Mouse (Mus musculus) forebrain, embryonic 14.5 days (tissue): ENCODE measurements around the gene Ttll9. TPM values are rescaled to one million over a fixed set of nuclear protein-coding genes. Genes with fewer than 3 reads are reported as not detected.
A peak's percentile ranks its signal among the peaks of the same experiment; 100 is the strongest.

Experiments used
- ATAC-seq: fragments of 200-750 bp; cut with Nextera tagmentation; 2 replicates; pipeline ENCODE4 v1.8.0; 2017; ENCODE audit warnings: mild to moderate bottlenecking, moderate library complexity
- DNase-seq: peaks from one replicate; pipeline ENCODE4 v3.0.0-alpha.2; 2015; ENCODE audit warnings: low spot score
- H3K27ac ChIP-seq: fragments of 300-500 bp; sonication (generic); 2 replicates; pipeline ENCODE4 v1.5.1; 2014; ENCODE audit warnings: low read depth, mild to moderate bottlenecking, control low read depth, low read length, moderate library complexity
- H3K27me3 ChIP-seq: fragments of 300-500 bp; sonication (generic); replicated peaks from 2 replicates; pipeline ENCODE4 v1.6.1; 2014; ENCODE audit warnings: low read length, control low read depth, mixed read lengths; ENCODE audit not compliant: control insufficient read depth, insufficient read depth
- H3K36me3 ChIP-seq: fragments of 300-500 bp; sonication (generic); 2 replicates; pipeline ENCODE4 v1.6.1; 2014; ENCODE audit warnings: low read length, control low read depth; ENCODE audit not compliant: control insufficient read depth, insufficient read depth
- H3K4me1 ChIP-seq: fragments of 300-500 bp; sonication (generic); 2 replicates; pipeline ENCODE4 v1.6.1; 2014; ENCODE audit warnings: antibody characterized with exemption, low read length, control low read depth; ENCODE audit not compliant: control insufficient read depth, insufficient read depth
- H3K4me2 ChIP-seq: fragments of 300-500 bp; sonication (generic); 2 replicates; pipeline ENCODE4 v1.6.1; 2014; ENCODE audit warnings: mild to moderate bottlenecking, control low read depth, low read length
- H3K4me3 ChIP-seq: fragments of 300-500 bp; sonication (generic); 2 replicates; pipeline ENCODE4 v1.5.1; 2014; ENCODE audit warnings: low read depth, low read length, control low read depth
- H3K9ac ChIP-seq: fragments of 300-500 bp; sonication (generic); 2 replicates; pipeline ENCODE4 v1.6.1; 2014; ENCODE audit warnings: mild to moderate bottlenecking, low read length, control low read depth, moderate library complexity
- H3K9me3 ChIP-seq: fragments of 300-500 bp; sonication (generic); replicated peaks from 2 replicates; pipeline ENCODE4 v1.6.1; 2016; ENCODE audit warnings: low read length, control low read depth, mixed read lengths; ENCODE audit not compliant: control insufficient read depth
- WGBS: fragments of 180-500 bp; shearing (Covaris S2); extraction: QIAGEN DNeasy Blood & Tissue Kit; methylation state at CpG from one replicate; pipeline ENCODE4 v1.1.7; 2014; 5-methylcytosine and 5-hydroxymethylcytosine counted together
- polyA plus RNA-seq: library from polyadenylated mRNA; unstranded; fragments of >200 nt; fragmentation: Nextera tagmentation; extraction: Ambion mirVana; gene quantifications from 2 replicates; pipeline ENCODE4 v1.2.1, GENCODE M21; 2014

The Ttll9 gene
- 2.5 and 4.3 TPM in 2 replicates for polyA plus RNA-seq

DNA sequence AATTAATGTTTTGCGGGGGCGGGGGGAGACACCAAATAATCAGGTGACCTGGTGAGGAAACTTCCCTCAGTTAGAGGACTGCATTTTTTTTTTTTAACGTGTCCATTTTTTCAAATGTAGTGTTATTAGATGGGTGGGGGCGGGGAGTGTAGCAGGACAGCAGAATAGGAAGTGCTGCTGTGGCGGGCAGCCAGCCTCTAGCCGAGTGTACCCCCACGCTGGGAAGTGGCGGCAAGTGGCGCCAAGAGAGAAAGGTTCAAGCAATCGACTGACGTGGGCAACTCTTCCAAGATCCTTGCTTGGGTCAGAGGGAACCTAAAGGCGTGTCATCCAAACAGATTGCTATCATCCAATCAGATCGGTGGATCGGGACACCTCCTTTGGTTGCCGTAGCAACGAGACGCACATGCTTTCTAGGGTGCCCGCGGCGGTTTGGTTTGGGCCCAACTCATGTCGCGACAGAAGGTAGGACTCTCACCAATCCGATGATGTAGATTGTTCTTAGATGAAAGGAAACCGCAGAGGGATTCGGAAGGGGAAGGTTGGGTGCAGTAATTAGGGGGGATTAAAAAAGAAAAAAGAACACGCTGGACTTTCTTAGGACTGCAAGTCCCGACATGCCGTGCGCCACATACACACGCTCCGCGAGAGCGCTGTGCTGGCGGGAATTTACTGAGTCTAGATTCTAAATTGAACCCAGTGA, at the start of gene Ttll9:
Gene Ttll9 (plus strand): TSS at position 395 of the 703 bp plus-strand sequence.
- ATAC-seq, result peak; percentile 98
- Histone ChIP-seq H3K27me3 (no peaks in the 10 kb centered on the region), H3K27ac (no peak within 1 kb of the TSS), H3K9ac (peak within 1 kb of the TSS; percentile 59; the same call in 1 of the 2 replicates), H3K4me2 (peak within 1 kb of the TSS; percentile 61), H3K4me1 (no peaks in the 10 kb centered on the region), H3K9me3 (no peaks in the 10 kb centered on the region), H3K36me3 (no peaks in the 10 kb centered on the region), H3K4me3 (peak within 1 kb of the TSS; percentile 38)
- WGBS, result under 1% methylated on average over 34 of the region's 34 CpGs
- DNase-seq, result peak; percentile 96

DNA sequence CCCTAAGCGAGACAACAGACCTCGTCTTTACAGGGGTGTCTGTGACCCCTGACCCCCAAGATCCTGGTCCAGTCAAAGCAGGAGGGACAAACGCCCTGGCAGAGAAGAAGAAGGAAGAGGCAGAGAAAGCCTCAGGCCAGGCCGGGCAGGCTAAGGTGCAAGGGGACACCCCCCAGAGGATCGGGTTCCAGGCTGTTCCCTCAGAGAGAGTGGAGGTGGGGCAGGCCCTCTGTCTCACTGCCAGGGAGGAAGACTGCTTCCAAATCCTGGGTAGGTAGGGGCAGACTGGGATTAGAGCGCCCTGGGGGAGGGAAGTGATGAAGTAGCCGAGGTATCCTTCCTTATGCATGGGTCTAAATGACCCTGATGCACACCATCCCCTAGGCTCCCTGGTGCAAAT, 48.8 kb upstream of the Ttll9 start:
- Histone ChIP-seq H3K9ac (no peak overlapping the region), H3K9me3 (no peaks in the 10 kb centered on the region), H3K4me1 (no peaks in the 10 kb centered on the region), H3K36me3 (no peaks in the 10 kb centered on the region), H3K27ac (no peak overlapping the region), H3K27me3 (peaks cover 22% of the 10 kb centered on the region), H3K4me2 (no peak overlapping the region), H3K4me3 (no peak overlapping the region)
- 46% methylated on average over 7 of the region's 7 CpGs for WGBS
- DNase-seq (no peak), ATAC-seq (no peak)

GRCm38 (mm10) chr2:152914310-152915120, 47.8 kb upstream of the Ttll9 start:
- no peaks in the 10 kb centered on the region for H3K36me3 ChIP-seq
- no peak overlapping the region for H3K4me3 ChIP-seq
- H3K27ac ChIP-seq, result no peak overlapping the region
- ATAC-seq, result peak; percentile 85
- H3K4me1 ChIP-seq, result no peaks in the 10 kb centered on the region
- WGBS, result 4% methylated on average over 18 of the region's 18 CpGs
- H3K9ac ChIP-seq, result peak overlapping the region; percentile 35; the same call in 1 of the 2 replicates
- H3K27me3 ChIP-seq, result peaks cover 22% of the 10 kb centered on the region
- peak overlapping the region; percentile 35; the same call in 1 of the 2 replicates for H3K4me2 ChIP-seq
- H3K9me3 ChIP-seq, result no peaks in the 10 kb centered on the region
- peak; percentile 93 for DNase-seq

GRCm38 (mm10) chr2:152915453-152915852, 46.8 kb upstream of the Ttll9 start:
- Histone ChIP-seq H3K9ac (no peak overlapping the region), H3K9me3 (no peaks in the 10 kb centered on the region), H3K4me1 (no peaks in the 10 kb centered on the region), H3K27me3 (peaks cover 22% of the 10 kb centered on the region), H3K4me3 (no peak overlapping the region), H3K4me2 (no peak overlapping the region), H3K27ac (no peak overlapping the region), H3K36me3 (no peaks in the 10 kb centered on the region)
- 74% methylated on average over 4 of the region's 4 CpGs for WGBS
- DNase-seq (no peak), ATAC-seq (no peak)

DNA sequence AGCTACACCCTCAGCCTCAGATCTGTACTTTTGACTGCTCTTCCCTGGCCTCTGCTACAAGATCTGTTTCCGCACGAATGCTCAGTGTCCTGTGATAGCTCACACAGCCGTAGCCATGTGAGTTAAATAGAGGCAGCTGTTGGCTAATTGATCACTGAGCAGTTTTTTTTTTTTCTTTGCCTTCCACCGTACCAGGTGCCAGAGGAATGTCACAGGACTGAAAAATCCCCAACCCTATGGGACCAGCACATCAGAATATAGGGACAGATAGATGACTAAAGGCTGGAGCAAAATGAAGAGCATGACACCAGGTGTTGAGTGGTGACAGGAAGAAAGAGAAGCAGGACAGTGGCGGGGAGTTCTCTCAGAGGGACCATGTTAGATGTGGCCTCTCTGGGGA, 46.2 kb upstream of the Ttll9 start:
- no peak overlapping the region for H3K27ac ChIP-seq
- H3K4me3 ChIP-seq, result no peak overlapping the region
- WGBS, result 56% methylated on average over 5 of the region's 5 CpGs
- H3K27me3 ChIP-seq, result peaks cover 22% of the 10 kb centered on the region
- ATAC-seq (no peak), DNase-seq (no peak)
- no peaks in the 10 kb centered on the region for H3K36me3 ChIP-seq
- H3K9me3 ChIP-seq, result no peaks in the 10 kb centered on the region
- H3K9ac ChIP-seq, result no peak overlapping the region
- H3K4me2 ChIP-seq, result no peak overlapping the region
- no peaks in the 10 kb centered on the region for H3K4me1 ChIP-seq

- H3K36me3 ChIP-seq, result no peaks in the 10 kb centered on the region
These were observed 44.6 kb upstream of the Ttll9 start for GRCm38 (mm10) chr2:152917671-152918070.

GRCm38 (mm10) chr2:152922376-152922775, 39.9 kb upstream of the Ttll9 start:
- no peak for ATAC-seq
- no peaks in the 10 kb centered on the region for H3K27me3 ChIP-seq
- H3K4me3 ChIP-seq, result no peak overlapping the region
- no peaks in the 10 kb centered on the region for H3K9me3 ChIP-seq
- no peaks in the 10 kb centered on the region for H3K4me1 ChIP-seq
- H3K9ac ChIP-seq, result no peak overlapping the region
- no peak for DNase-seq
- no peak overlapping the region for H3K27ac ChIP-seq
- no peaks in the 10 kb centered on the region for H3K36me3 ChIP-seq
- H3K4me2 ChIP-seq, result no peak overlapping the region
- 37% methylated on average over 6 of the region's 7 CpGs for WGBS

More at GRCm38 (mm10) chr2:152917671-152918070, 44.6 kb upstream of the Ttll9 start:
- Histone ChIP-seq H3K27ac (no peak overlapping the region), H3K4me2 (no peak overlapping the region), H3K27me3 (peaks cover 11% of the 10 kb centered on the region), H3K4me3 (no peak overlapping the region), H3K9ac (no peak overlapping the region), H3K9me3 (no peaks in the 10 kb centered on the region), H3K4me1 (no peaks in the 10 kb centered on the region)
- ATAC-seq (no peak), DNase-seq (no peak)
- WGBS, result 57% methylated on average over 9 of the region's 9 CpGs

DNA sequence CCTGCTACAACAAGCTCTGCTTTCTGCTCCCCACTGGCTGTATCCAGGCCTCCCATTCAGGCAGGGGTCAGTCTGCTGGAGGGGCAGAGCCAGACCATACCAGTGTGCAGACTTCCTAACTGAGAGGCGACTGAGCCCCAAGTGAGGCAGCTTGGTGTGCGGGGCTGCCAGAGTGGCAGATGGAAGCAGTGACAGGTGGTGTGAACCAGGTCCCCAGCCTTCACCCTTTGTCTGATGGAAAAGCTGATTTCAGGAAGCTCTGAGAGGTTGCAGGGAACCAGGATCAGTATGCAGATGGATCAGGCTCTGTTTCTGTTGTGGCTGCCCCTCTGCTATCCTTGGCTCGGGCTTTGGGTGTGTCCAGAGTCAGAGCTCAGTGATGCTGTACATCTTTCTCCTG, 38.7 kb upstream of the Ttll9 start:
- H3K36me3 ChIP-seq, result no peaks in the 10 kb centered on the region
- ATAC-seq, result peak; percentile 37; the same call in 1 of the 2 replicates
- H3K27ac ChIP-seq, result no peak overlapping the region
- H3K27me3 ChIP-seq, result no peaks in the 10 kb centered on the region
- H3K4me2 ChIP-seq, result no peak overlapping the region
- 49% methylated on average over 3 of the region's 3 CpGs for WGBS
- no peak overlapping the region for H3K9ac ChIP-seq
- H3K4me3 ChIP-seq, result no peak overlapping the region
- DNase-seq, result peak; percentile 44
- H3K9me3 ChIP-seq, result no peaks in the 10 kb centered on the region
- no peaks in the 10 kb centered on the region for H3K4me1 ChIP-seq

- H3K4me2 ChIP-seq, result no peak overlapping the region
- H3K27ac ChIP-seq, result no peak overlapping the region
- DNase-seq (no peak), ATAC-seq (no peak)
- no peak overlapping the region for H3K9ac ChIP-seq
- no peaks in the 10 kb centered on the region for H3K9me3 ChIP-seq
- no peaks in the 10 kb centered on the region for H3K27me3 ChIP-seq
- H3K4me3 ChIP-seq, result no peak overlapping the region
- no peaks in the 10 kb centered on the region for H3K36me3 ChIP-seq
- no peaks in the 10 kb centered on the region for H3K4me1 ChIP-seq
- 63% methylated on average over 8 of the region's 8 CpGs for WGBS
These were observed 38.2 kb upstream of the Ttll9 start for GRCm38 (mm10) chr2:152924128-152924527.
